Mouse (Mus musculus): ENCODE measurements around the gene Agpat1. TPM values are rescaled to one million over a fixed set of nuclear protein-coding genes. Genes with fewer than 3 reads are reported as not detected.

Gene Agpat1
- total RNA-seq, 1 experiment from 2014 or later: 21.9 TPM

GRCm38 (mm10) chr17:34655581-34655991, 51.5 kb downstream of the Agpat1 start:
- no peak for ATAC-seq (replicated peaks in 1 of 2; ENCODE audit: insufficient read depth in 1 of 2, low FRiP score in 2 of 2, low TSS enrichment in 1 of 2, low read depth in 1 of 2, poor library complexity in 2 of 2, severe bottlenecking in 2 of 2)

DNA sequence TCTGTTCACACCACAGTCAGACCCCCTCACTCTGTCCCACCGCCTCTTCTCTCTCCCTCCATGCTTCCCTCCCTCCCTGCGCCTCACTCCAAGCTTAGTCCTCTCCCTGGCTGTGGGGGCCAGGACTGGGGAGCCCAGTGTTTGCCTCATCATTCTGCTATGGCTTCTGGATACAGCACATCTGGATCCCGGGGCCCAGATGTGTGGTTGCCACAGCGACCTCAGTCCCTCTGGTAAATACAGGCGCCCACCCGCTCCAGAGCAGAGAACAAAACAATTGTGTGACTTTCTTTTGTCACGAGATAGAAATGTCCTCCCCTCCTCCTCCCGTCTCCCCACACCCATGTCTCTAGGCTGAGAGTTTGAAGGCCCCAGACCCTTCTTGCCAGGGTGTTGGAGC, 52.6 kb downstream of the Agpat1 start:
- no peak for ATAC-seq (replicated peaks in 1 of 2; ENCODE audit: insufficient read depth in 1 of 2, low FRiP score in 2 of 2, low TSS enrichment in 1 of 2, low read depth in 1 of 2, poor library complexity in 2 of 2, severe bottlenecking in 2 of 2)

DNA sequence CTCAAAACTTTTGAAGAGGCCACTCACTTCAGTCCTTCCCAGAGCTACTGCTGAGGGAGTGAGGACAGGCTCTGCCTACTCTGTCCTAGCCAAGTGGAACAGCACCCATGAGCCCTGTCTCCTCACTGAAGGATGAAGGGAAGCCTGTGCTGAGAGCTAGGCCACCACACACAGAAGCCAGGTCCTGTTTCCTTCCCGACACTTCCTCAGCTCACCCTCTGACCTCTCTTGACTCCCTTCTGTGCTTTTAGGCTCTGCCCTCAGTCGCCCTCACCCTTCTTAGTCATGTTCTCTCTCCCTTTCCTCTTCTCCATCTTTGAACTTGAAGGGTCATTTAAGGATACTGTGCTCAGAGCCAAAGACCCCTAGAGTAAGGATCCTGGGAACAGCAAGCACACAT, 53.2 kb downstream of the Agpat1 start:
- no peak for ATAC-seq (replicated peaks in 1 of 2; ENCODE audit: insufficient read depth in 1 of 2, low FRiP score in 2 of 2, low TSS enrichment in 1 of 2, low read depth in 1 of 2, poor library complexity in 2 of 2, severe bottlenecking in 2 of 2)

GRCm38 (mm10) chr17:34658145-34658544, 54.1 kb downstream of the Agpat1 start:
- ATAC-seq (replicated peaks in 1 of 2; ENCODE audit: insufficient read depth in 1 of 2, low FRiP score in 2 of 2, low TSS enrichment in 1 of 2, low read depth in 1 of 2, poor library complexity in 2 of 2, severe bottlenecking in 2 of 2): no peak

DNA sequence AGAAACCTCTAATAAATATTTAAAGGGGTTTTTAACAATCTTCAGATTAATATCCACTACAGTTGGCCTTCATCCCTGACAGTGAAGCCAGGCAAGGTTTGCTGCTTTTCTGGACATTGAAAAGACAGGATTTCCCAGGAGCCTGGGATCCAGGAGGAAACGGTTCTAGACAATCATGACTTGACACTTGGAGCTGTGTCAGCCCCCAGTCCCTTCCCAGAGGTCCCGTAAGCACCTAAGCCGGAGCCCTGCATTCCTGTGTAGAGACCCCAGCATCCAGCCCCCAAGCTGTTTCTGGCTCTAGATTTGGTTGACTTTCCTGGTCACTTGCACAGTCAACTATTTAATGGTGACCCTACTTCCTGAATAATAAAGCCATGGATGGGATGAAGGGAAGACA, 54.5 kb downstream of the Agpat1 start:
- no peak for ATAC-seq (replicated peaks in 1 of 2; ENCODE audit: insufficient read depth in 1 of 2, low FRiP score in 2 of 2, low TSS enrichment in 1 of 2, low read depth in 1 of 2, poor library complexity in 2 of 2, severe bottlenecking in 2 of 2)

- no peak for ATAC-seq (replicated peaks in 1 of 2; ENCODE audit: insufficient read depth in 1 of 2, low FRiP score in 2 of 2, low TSS enrichment in 1 of 2, low read depth in 1 of 2, poor library complexity in 2 of 2, severe bottlenecking in 2 of 2)
These were observed 55.3 kb downstream of the Agpat1 start for GRCm38 (mm10) chr17:34659181-34659896.

- no peak for ATAC-seq (replicated peaks in 1 of 2; ENCODE audit: insufficient read depth in 1 of 2, low FRiP score in 2 of 2, low TSS enrichment in 1 of 2, low read depth in 1 of 2, poor library complexity in 2 of 2, severe bottlenecking in 2 of 2)
These were observed 55.8 kb downstream of the Agpat1 start for GRCm38 (mm10) chr17:34659897-34660214.

DNA sequence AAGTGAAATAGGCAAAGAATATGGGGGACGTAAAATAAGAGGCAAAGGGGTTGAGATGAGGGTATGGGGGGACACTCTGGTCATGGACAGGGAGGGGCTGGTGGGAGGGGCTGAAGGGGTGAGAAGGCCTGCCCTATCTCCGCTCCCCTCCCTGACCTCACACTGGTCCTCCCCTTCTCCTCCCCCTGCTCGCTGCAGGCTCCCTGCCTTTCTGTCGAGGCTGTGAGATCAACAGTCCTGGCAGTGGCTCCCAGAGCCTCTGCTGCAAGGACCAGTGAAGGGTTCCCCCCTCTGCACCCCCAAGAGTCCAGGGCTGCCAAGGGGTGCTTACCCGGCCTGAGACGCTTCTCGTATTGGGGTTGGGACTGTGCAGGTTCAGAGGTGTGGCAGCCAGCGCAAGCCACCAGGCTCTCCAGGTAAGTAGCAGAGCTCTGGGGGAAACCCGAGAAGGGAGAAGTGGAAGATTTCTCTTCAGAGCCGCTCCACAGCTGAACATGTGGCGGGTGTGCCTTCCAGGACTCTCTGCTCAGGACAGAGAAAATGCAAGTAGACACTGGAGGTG, 56.3 kb downstream of the Agpat1 start:
- no peak for ATAC-seq (replicated peaks in 1 of 2; ENCODE audit: insufficient read depth in 1 of 2, low FRiP score in 2 of 2, low TSS enrichment in 1 of 2, low read depth in 1 of 2, poor library complexity in 2 of 2, severe bottlenecking in 2 of 2)

DNA sequence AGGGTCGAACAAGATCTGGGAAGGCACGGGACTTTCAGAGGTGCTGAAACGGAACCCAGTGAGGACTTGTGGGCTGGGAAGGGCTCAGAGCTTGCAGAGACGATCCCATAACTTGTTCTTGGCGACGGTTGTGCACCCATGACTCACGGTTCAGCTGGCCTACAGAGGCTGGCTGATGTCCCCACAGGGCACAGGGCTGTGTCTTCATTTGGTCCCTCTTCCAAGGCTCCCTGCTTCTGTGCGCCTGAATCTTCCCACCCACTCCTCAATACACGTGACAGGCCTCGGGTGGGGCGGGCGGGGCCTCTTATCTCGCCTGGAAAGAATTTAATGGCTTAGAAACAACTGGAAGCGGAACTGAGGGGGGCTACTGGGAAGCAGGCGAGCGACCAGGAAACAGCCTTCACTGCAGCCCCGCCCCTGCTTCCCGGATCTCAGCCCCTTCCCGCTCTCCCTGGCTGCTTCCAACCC, 57.1 kb downstream of the Agpat1 start:
- no peak for ATAC-seq (replicated peaks in 1 of 2; ENCODE audit: insufficient read depth in 1 of 2, low FRiP score in 2 of 2, low TSS enrichment in 1 of 2, low read depth in 1 of 2, poor library complexity in 2 of 2, severe bottlenecking in 2 of 2)

DNA sequence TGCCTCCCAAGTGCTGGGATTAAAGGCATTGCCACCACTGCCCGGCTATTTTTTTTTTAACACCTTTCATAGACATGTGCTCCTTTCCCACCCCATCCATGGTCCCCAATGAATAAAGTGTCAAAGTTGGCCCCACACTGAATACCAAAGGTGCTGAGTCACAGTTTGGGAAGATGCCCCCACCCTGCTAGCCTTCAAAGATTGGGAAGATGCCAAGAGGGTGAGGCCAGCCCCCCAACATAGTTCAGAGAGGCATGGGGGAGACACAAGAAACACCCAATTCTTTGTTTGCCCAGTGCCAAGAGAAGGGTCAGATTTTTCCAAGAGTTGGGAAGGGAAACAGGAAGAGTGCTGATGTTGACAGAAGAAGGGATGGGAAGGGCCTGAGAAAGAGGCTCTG, 58.4 kb downstream of the Agpat1 start:
- ATAC-seq (replicated peaks in 1 of 2; ENCODE audit: insufficient read depth in 1 of 2, low FRiP score in 2 of 2, low TSS enrichment in 1 of 2, low read depth in 1 of 2, poor library complexity in 2 of 2, severe bottlenecking in 2 of 2): no peak

DNA sequence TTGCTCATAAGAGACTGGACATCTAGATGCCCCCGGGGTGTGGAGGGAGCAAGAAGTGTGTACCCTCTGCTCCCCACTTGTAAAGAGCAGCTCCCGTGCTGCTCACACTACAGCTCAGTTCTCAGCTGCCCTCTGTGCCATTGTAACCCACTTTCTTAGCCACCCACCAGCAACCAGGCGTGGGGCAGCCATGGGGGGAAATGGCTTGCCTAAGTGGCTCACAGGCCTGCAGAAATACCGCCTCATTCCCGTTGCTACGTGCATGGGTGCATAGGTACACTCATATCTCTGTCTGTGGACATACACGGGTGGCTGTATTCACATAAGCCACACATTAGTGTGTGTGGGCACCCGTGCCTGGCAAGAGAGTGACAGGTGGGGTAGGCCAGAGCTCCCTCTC, 58.9 kb downstream of the Agpat1 start:
- no peak for ATAC-seq (replicated peaks in 1 of 2; ENCODE audit: insufficient read depth in 1 of 2, low FRiP score in 2 of 2, low TSS enrichment in 1 of 2, low read depth in 1 of 2, poor library complexity in 2 of 2, severe bottlenecking in 2 of 2)

Other genes with a start within 250 kb of the Agpat1 start
- not detected in 2 replicates for gene Btnl2, start 249.4 kb upstream of the Agpat1 start, total RNA-seq (2017)
- not detected in 2 replicates for gene Btnl1, start 227.1 kb upstream of the Agpat1 start, total RNA-seq (2017)
- gene BC051142, start 205.4 kb upstream of the Agpat1 start, total RNA-seq (2017): 1.2 and 8.6 TPM in 2 replicates
- not detected in 2 replicates for gene Btnl4, start 126.9 kb upstream of the Agpat1 start, total RNA-seq (2017)
- not detected in 2 replicates for gene Btnl6, start 86.9 kb upstream of the Agpat1 start, total RNA-seq (2017)
- 0.35 and 0.56 TPM in 2 replicates for gene Notch4, start 40.0 kb upstream of the Agpat1 start, total RNA-seq (2017)
- 27.3 and 31.2 TPM in 2 replicates for gene Gpsm3, start 14.5 kb upstream of the Agpat1 start, total RNA-seq (2017)
- 33.1 and 51.5 TPM in 2 replicates for gene Pbx2, start 13.0 kb upstream of the Agpat1 start, total RNA-seq (2017)
- 1.5 and 2.4 TPM in 2 replicates for gene Ager, start 6.4 kb upstream of the Agpat1 start, total RNA-seq (2017)
- 6.6 and 18.0 TPM in 2 replicates for gene Rnf5, start 572 bp upstream of the Agpat1 start, total RNA-seq (2017)
- 1.3 and 4.5 TPM in 2 replicates for gene Egfl8, start 11.7 kb downstream of the Agpat1 start, total RNA-seq (2017)
- 23.2 and 27.6 TPM in 2 replicates for gene Ppt2, start 24.2 kb downstream of the Agpat1 start, total RNA-seq (2017)
- 0.13 TPM in 1 of 2 replicates, not detected in the other for gene Prrt1, start 25.3 kb downstream of the Agpat1 start, total RNA-seq (2017)
- gene Fkbpl, start 40.5 kb downstream of the Agpat1 start, total RNA-seq (2017): 24.1 and 35.8 TPM in 2 replicates
- gene Atf6b, start 42.9 kb downstream of the Agpat1 start, total RNA-seq (2017): 12.3 and 19.9 TPM in 2 replicates
- gene Tnxb, start 66.3 kb downstream of the Agpat1 start, total RNA-seq (2017): 0.05 TPM in 1 of 2 replicates, not detected in the other
- gene C4b, start 139.6 kb downstream of the Agpat1 start, total RNA-seq (2017): 1.0 and 1.4 TPM in 2 replicates
- not detected in 2 replicates for gene Cyp21a1, start 200.3 kb downstream of the Agpat1 start, total RNA-seq (2017)
- 26.7 and 35.4 TPM in 2 replicates for gene Stk19, start 232.7 kb downstream of the Agpat1 start, total RNA-seq (2017)
- 16.4 and 18.6 TPM in 2 replicates for gene Dxo, start 232.8 kb downstream of the Agpat1 start, total RNA-seq (2017)
- 44.0 and 55.5 TPM in 2 replicates for gene Skiv2l, start 245.9 kb downstream of the Agpat1 start, total RNA-seq (2017)
- gene Nelfe, start 246.1 kb downstream of the Agpat1 start, total RNA-seq (2017): 40.6 and 41.3 TPM in 2 replicates